Mouse (Mus musculus) right cerebral cortex, postnatal 4 days (tissue): Measurements from ENCODE around the gene Olfr463.

Experiments used
- DNase-seq: peaks from one replicate; pipeline ENCODE4 v3.0.0-alpha.2; 2022

The Olfr463 gene

GRCm38 (mm10) chr11:87846968-87847600 is 50.1 kb downstream of the Olfr463 start:
- DNase-seq: no peak
